Mouse (Mus musculus): ENCODE data around the gene A630001G21Rik. TPM values are rescaled to one million over a fixed set of nuclear protein-coding genes. Genes with fewer than 3 reads are reported as not detected.
"Not testable (repeated sequence)": the region's sequence is repeated elsewhere in the genome, so short reads cannot be mapped to it uniquely, and the experiment has no call there.

A630001G21Rik gene
- polyA plus RNA-seq (2014; fragmentation: Nextera tagmentation; extraction: Ambion mirVana) = 1.3 and 1.7 TPM in 2 replicates

GRCm38 (mm10) chr1:85778436-85778835 is at the start of gene A630001G21Rik:
Gene A630001G21Rik, minus strand, starts transcription at chr1:85778643.
- Histone ChIP-seq H3K4me1 (ENCODE audit: control insufficient read depth, insufficient read depth, low read length) (no peaks in the 10 kb centered on the region), H3K9ac (replicated peaks; ENCODE audit: low read length) (no peak within 1 kb of the TSS), H3K27ac (replicated peaks; ENCODE audit: low read depth, low read length) (no peak within 1 kb of the TSS), H3K4me2 (ENCODE audit: low read depth, low read length) (no peak within 1 kb of the TSS), H3K4me3 (ENCODE audit: low read depth, low read length) (no peak within 1 kb of the TSS), H3K36me3 (replicated peaks; ENCODE audit: control insufficient read depth, insufficient read depth, low read depth, low read length) (no peaks in the 10 kb centered on the region), H3K9me3 (replicated peaks; ENCODE audit: control insufficient read depth, low read length) (no peaks in the 10 kb centered on the region), H3K27me3 (ENCODE audit: control insufficient read depth, insufficient read depth, low read length) (no peaks in the 10 kb centered on the region)
- no peak for ATAC-seq (replicated peaks; ENCODE audit: insufficient number of reproducible peaks, low FRiP score, low TSS enrichment, low read depth)
- DNase-seq (ENCODE audit: low spot score) = no peak
- WGBS = 89% methylated on average over 4 of the region's 4 CpGs

GRCm38 (mm10) chr1:85827166-85827565 is 48.7 kb upstream of the A630001G21Rik start:
- Histone ChIP-seq H3K9me3 (replicated peaks; ENCODE audit: control insufficient read depth, low read length) (no peaks in the 10 kb centered on the region), H3K4me2 (ENCODE audit: low read depth, low read length) (no peak overlapping the region), H3K4me1 (ENCODE audit: control insufficient read depth, insufficient read depth, low read length) (no peaks in the 10 kb centered on the region), H3K36me3 (replicated peaks; ENCODE audit: control insufficient read depth, insufficient read depth, low read depth, low read length) (peaks cover 3% of the 10 kb centered on the region; the same call in 1 of the 2 replicates), H3K4me3 (ENCODE audit: low read depth, low read length) (no peak overlapping the region), H3K9ac (replicated peaks; ENCODE audit: low read length) (no peak overlapping the region), H3K27me3 (ENCODE audit: control insufficient read depth, insufficient read depth, low read length) (no peaks in the 10 kb centered on the region), H3K27ac (replicated peaks; ENCODE audit: low read depth, low read length) (no peak overlapping the region)
- 72% methylated on average over 5 of the region's 5 CpGs for WGBS
- no peak for DNase-seq (ENCODE audit: low spot score)
- no peak for ATAC-seq (replicated peaks; ENCODE audit: insufficient number of reproducible peaks, low FRiP score, low TSS enrichment, low read depth)

GRCm38 (mm10) chr1:85824905-85825304 is 46.5 kb upstream of the A630001G21Rik start:
- Histone ChIP-seq H3K9ac (replicated peaks; ENCODE audit: low read length) (no peak overlapping the region), H3K9me3 (replicated peaks; ENCODE audit: control insufficient read depth, low read length) (no peaks in the 10 kb centered on the region), H3K4me2 (ENCODE audit: low read depth, low read length) (no peak overlapping the region), H3K4me3 (ENCODE audit: low read depth, low read length) (no peak overlapping the region), H3K27me3 (ENCODE audit: control insufficient read depth, insufficient read depth, low read length) (no peaks in the 10 kb centered on the region), H3K36me3 (replicated peaks; ENCODE audit: control insufficient read depth, insufficient read depth, low read depth, low read length) (peaks cover 3% of the 10 kb centered on the region; the same call in 1 of the 2 replicates), H3K4me1 (ENCODE audit: control insufficient read depth, insufficient read depth, low read length) (no peaks in the 10 kb centered on the region), H3K27ac (replicated peaks; ENCODE audit: low read depth, low read length) (no peak overlapping the region)
- DNase-seq (ENCODE audit: low spot score) = no peak
- no peak for ATAC-seq (replicated peaks; ENCODE audit: insufficient number of reproducible peaks, low FRiP score, low TSS enrichment, low read depth)
- 89% methylated on average over 3 of the region's 3 CpGs for WGBS

- no peaks in the 10 kb centered on the region for H3K4me1 ChIP-seq (ENCODE audit: control insufficient read depth, insufficient read depth, low read length)
- WGBS = 93% methylated on average over 8 of the region's 8 CpGs
- no peak overlapping the region for H3K27ac ChIP-seq (replicated peaks; ENCODE audit: low read depth, low read length)
- H3K9me3 ChIP-seq (replicated peaks; ENCODE audit: control insufficient read depth, low read length) = no peaks in the 10 kb centered on the region
- DNase-seq (ENCODE audit: low spot score) (no peak), ATAC-seq (replicated peaks; ENCODE audit: insufficient number of reproducible peaks, low FRiP score, low TSS enrichment, low read depth) (no peak)
- H3K4me2 ChIP-seq (ENCODE audit: low read depth, low read length) = no peak overlapping the region
- H3K9ac ChIP-seq (replicated peaks; ENCODE audit: low read length) = no peak overlapping the region
- no peaks in the 10 kb centered on the region for H3K27me3 ChIP-seq (ENCODE audit: control insufficient read depth, insufficient read depth, low read length)
- H3K36me3 ChIP-seq (replicated peaks; ENCODE audit: control insufficient read depth, insufficient read depth, low read depth, low read length) = peaks cover 3% of the 10 kb centered on the region
- no peak overlapping the region for H3K4me3 ChIP-seq (ENCODE audit: low read depth, low read length)
Observed at GRCm38 (mm10) chr1:85822239-85822638, 43.8 kb upstream of the A630001G21Rik start.

GRCm38 (mm10) chr1:85819695-85820094 is 41.3 kb upstream of the A630001G21Rik start:
- ATAC-seq (replicated peaks; ENCODE audit: insufficient number of reproducible peaks, low FRiP score, low TSS enrichment, low read depth) (no peak), DNase-seq (ENCODE audit: low spot score) (no peak)
- Histone ChIP-seq H3K27ac (replicated peaks; ENCODE audit: low read depth, low read length) (no peak overlapping the region), H3K9me3 (replicated peaks; ENCODE audit: control insufficient read depth, low read length) (no peaks in the 10 kb centered on the region), H3K4me1 (ENCODE audit: control insufficient read depth, insufficient read depth, low read length) (no peaks in the 10 kb centered on the region), H3K4me3 (ENCODE audit: low read depth, low read length) (no peak overlapping the region), H3K36me3 (replicated peaks; ENCODE audit: control insufficient read depth, insufficient read depth, low read depth, low read length) (peaks cover 3% of the 10 kb centered on the region), H3K9ac (replicated peaks; ENCODE audit: low read length) (no peak overlapping the region), H3K27me3 (ENCODE audit: control insufficient read depth, insufficient read depth, low read length) (no peaks in the 10 kb centered on the region), H3K4me2 (ENCODE audit: low read depth, low read length) (no peak overlapping the region)
- 97% methylated on average over 1 of the region's 1 CpGs for WGBS

- Histone ChIP-seq H3K9me3 (replicated peaks; ENCODE audit: control insufficient read depth, low read length) (no peaks in the 10 kb centered on the region), H3K4me3 (ENCODE audit: low read depth, low read length) (no peak overlapping the region), H3K27ac (replicated peaks; ENCODE audit: low read depth, low read length) (no peak overlapping the region), H3K9ac (replicated peaks; ENCODE audit: low read length) (no peak overlapping the region), H3K36me3 (replicated peaks; ENCODE audit: control insufficient read depth, insufficient read depth, low read depth, low read length) (peaks cover 1% of the 10 kb centered on the region), H3K4me2 (ENCODE audit: low read depth, low read length) (no peak overlapping the region), H3K27me3 (ENCODE audit: control insufficient read depth, insufficient read depth, low read length) (no peaks in the 10 kb centered on the region), H3K4me1 (ENCODE audit: control insufficient read depth, insufficient read depth, low read length) (no peaks in the 10 kb centered on the region)
- DNase-seq (ENCODE audit: low spot score) = no peak
- 95% methylated on average over 6 of the region's 6 CpGs for WGBS
- no peak for ATAC-seq (replicated peaks; ENCODE audit: insufficient number of reproducible peaks, low FRiP score, low TSS enrichment, low read depth)
Observed at GRCm38 (mm10) chr1:85818121-85818520, 39.7 kb upstream of the A630001G21Rik start.

GRCm38 (mm10) chr1:85814213-85814612 is 35.8 kb upstream of the A630001G21Rik start:
- H3K36me3 ChIP-seq (replicated peaks; ENCODE audit: control insufficient read depth, insufficient read depth, low read depth, low read length); H3K27me3 ChIP-seq (ENCODE audit: control insufficient read depth, insufficient read depth, low read length); H3K4me1 ChIP-seq (ENCODE audit: control insufficient read depth, insufficient read depth, low read length); H3K27ac ChIP-seq (replicated peaks; ENCODE audit: low read depth, low read length); H3K9ac ChIP-seq (replicated peaks; ENCODE audit: low read length); H3K4me3 ChIP-seq (ENCODE audit: low read depth, low read length); H3K4me2 ChIP-seq (ENCODE audit: low read depth, low read length); DNase-seq (ENCODE audit: low spot score); H3K9me3 ChIP-seq (replicated peaks; ENCODE audit: control insufficient read depth, low read length); ATAC-seq (replicated peaks; ENCODE audit: insufficient number of reproducible peaks, low FRiP score, low TSS enrichment, low read depth): not testable (repeated sequence)

GRCm38 (mm10) chr1:85810787-85811186 is 32.3 kb upstream of the A630001G21Rik start:
- Histone ChIP-seq H3K27me3 (ENCODE audit: control insufficient read depth, insufficient read depth, low read length) (no peaks in the 10 kb centered on the region), H3K9me3 (replicated peaks; ENCODE audit: control insufficient read depth, low read length) (no peaks in the 10 kb centered on the region), H3K9ac (replicated peaks; ENCODE audit: low read length) (no peak overlapping the region), H3K4me1 (ENCODE audit: control insufficient read depth, insufficient read depth, low read length) (no peaks in the 10 kb centered on the region), H3K27ac (replicated peaks; ENCODE audit: low read depth, low read length) (no peak overlapping the region), H3K4me3 (ENCODE audit: low read depth, low read length) (no peak overlapping the region), H3K36me3 (replicated peaks; ENCODE audit: control insufficient read depth, insufficient read depth, low read depth, low read length) (no peaks in the 10 kb centered on the region), H3K4me2 (ENCODE audit: low read depth, low read length) (no peak overlapping the region)
- ATAC-seq (replicated peaks; ENCODE audit: insufficient number of reproducible peaks, low FRiP score, low TSS enrichment, low read depth) (no peak), DNase-seq (ENCODE audit: low spot score) (no peak)
- 87% methylated on average over 2 of the region's 2 CpGs for WGBS
